Mouse (Mus musculus): ENCODE measurements around the gene Gjc2. TPM values are rescaled to one million over a fixed set of nuclear protein-coding genes. Genes with fewer than 3 reads are reported as not detected.

Gene Gjc2
- 0.11 and 0.20 TPM in 2 replicates for polyA plus RNA-seq (2015; fragmentation: Nextera tagmentation; extraction: Ambion mirVana)

- WGBS = 26% methylated on average over 3 of the region's 3 CpGs
- no peak for ATAC-seq (replicated peaks)
Measured at GRCm38 (mm10) chr11:59182864-59183331, at the start of gene Gjc2. Gene Gjc2 (minus strand): TSS chr11:59183213.

GRCm38 (mm10) chr11:59232797-59233196 is 49.8 kb upstream of the Gjc2 start:
- no peak for ATAC-seq (replicated peaks)
- Histone ChIP-seq H3K4me3 (no peak overlapping the region), H3K27ac (replicated peaks) (no peak overlapping the region), H3K4me2 (replicated peaks) (no peak overlapping the region), H3K9ac (replicated peaks) (no peak overlapping the region), H3K36me3 (no peaks in the 10 kb centered on the region), H3K4me1 (peaks cover 9% of the 10 kb centered on the region), H3K27me3 (no peaks in the 10 kb centered on the region), H3K9me3 (no peaks in the 10 kb centered on the region)
- WGBS = 49% methylated on average over 2 of the region's 2 CpGs

More at GRCm38 (mm10) chr11:59182864-59183331, at the start of gene Gjc2:
- no peak within 1 kb of the TSS for H3K4me3 ChIP-seq
- no peak within 1 kb of the TSS for H3K27ac ChIP-seq (replicated peaks)
- H3K4me2 ChIP-seq (replicated peaks) = no peak within 1 kb of the TSS
- peaks cover 17% of the 10 kb centered on the region for H3K27me3 ChIP-seq
- H3K9ac ChIP-seq (replicated peaks) = no peak within 1 kb of the TSS
- H3K9me3 ChIP-seq = no peaks in the 10 kb centered on the region
- peaks cover 24% of the 10 kb centered on the region for H3K36me3 ChIP-seq
- no peaks in the 10 kb centered on the region for H3K4me1 ChIP-seq

- H3K36me3 ChIP-seq = no peaks in the 10 kb centered on the region
- H3K27me3 ChIP-seq = no peaks in the 10 kb centered on the region
- no peak overlapping the region for H3K9ac ChIP-seq (replicated peaks)
- H3K9me3 ChIP-seq = no peaks in the 10 kb centered on the region
- peaks cover 29% of the 10 kb centered on the region for H3K4me1 ChIP-seq
- H3K27ac ChIP-seq (replicated peaks) = no peak overlapping the region
- H3K4me3 ChIP-seq = no peak overlapping the region
- no peak for ATAC-seq (replicated peaks)
- 13% methylated on average over 7 of the region's 7 CpGs for WGBS
- H3K4me2 ChIP-seq (replicated peaks) = no peak overlapping the region
Measured at GRCm38 (mm10) chr11:59230144-59230760, 47.2 kb upstream of the Gjc2 start.

- Histone ChIP-seq H3K27me3 (no peaks in the 10 kb centered on the region), H3K9me3 (no peaks in the 10 kb centered on the region), H3K36me3 (0 out of 2 replicates have a peak, but pooled peaks cover 3% of the 10 kb centered on the region), H3K4me1 (peaks cover 46% of the 10 kb centered on the region), H3K27ac (replicated peaks) (peak within 1 kb of the TSS; percentile 86), H3K9ac (replicated peaks) (peak within 1 kb of the TSS; percentile 98), H3K4me2 (replicated peaks) (peak within 1 kb of the TSS; percentile 93), H3K4me3 (peak within 1 kb of the TSS; percentile 92)
- 3% methylated on average over 58 of the region's 59 CpGs for WGBS
- ATAC-seq (replicated peaks) = peak; percentile 96
Measured at GRCm38 (mm10) chr11:59228122-59228953, 45.3 kb upstream of the Gjc2 start, which contains the start of gene Arf1. Gene Arf1 (minus strand): TSS chr11:59228270.

- peak; percentile 75 for ATAC-seq (replicated peaks)
- Histone ChIP-seq H3K4me3 (peak overlapping the region; percentile 92), H3K4me2 (replicated peaks) (peak overlapping the region; percentile 93), H3K36me3 (0 out of 2 replicates have a peak, but pooled peaks cover 5% of the 10 kb centered on the region), H3K27ac (replicated peaks) (peak overlapping the region; percentile 86), H3K4me1 (peaks cover 51% of the 10 kb centered on the region), H3K9me3 (no peaks in the 10 kb centered on the region), H3K27me3 (no peaks in the 10 kb centered on the region), H3K9ac (replicated peaks) (peak overlapping the region; percentile 98)
- WGBS = under 1% methylated on average over 50 of the region's 51 CpGs
Measured at GRCm38 (mm10) chr11:59227604-59228121, 44.6 kb upstream of the Gjc2 start.

- peak overlapping the region; percentile 98 for H3K9ac ChIP-seq (replicated peaks)
- peaks cover 56% of the 10 kb centered on the region for H3K4me1 ChIP-seq
- H3K27ac ChIP-seq (replicated peaks) = 0 out of 2 replicates have a peak overlapping the region, but pooled peaks have one; percentile 86
- H3K27me3 ChIP-seq = no peaks in the 10 kb centered on the region
- WGBS = 6% methylated on average over 21 of the region's 21 CpGs
- H3K36me3 ChIP-seq = 0 out of 2 replicates have a peak, but pooled peaks cover 5% of the 10 kb centered on the region
- H3K4me2 ChIP-seq (replicated peaks) = peak overlapping the region; percentile 93
- no peak for ATAC-seq (replicated peaks)
- no peaks in the 10 kb centered on the region for H3K9me3 ChIP-seq
- H3K4me3 ChIP-seq = peak overlapping the region; percentile 92
Measured at GRCm38 (mm10) chr11:59226787-59227603, 44.0 kb upstream of the Gjc2 start.

- Histone ChIP-seq H3K36me3 (0 out of 2 replicates have a peak, but pooled peaks cover 5% of the 10 kb centered on the region), H3K4me2 (replicated peaks) (peak overlapping the region; percentile 93), H3K4me1 (peaks cover 59% of the 10 kb centered on the region), H3K27me3 (no peaks in the 10 kb centered on the region), H3K9me3 (no peaks in the 10 kb centered on the region), H3K4me3 (peak overlapping the region; percentile 92), H3K9ac (replicated peaks) (peak overlapping the region; percentile 98), H3K27ac (replicated peaks) (0 out of 2 replicates have a peak overlapping the region, but pooled peaks have one; percentile 2)
- ATAC-seq (replicated peaks) = no peak
- 67% methylated on average over 3 of the region's 3 CpGs for WGBS
Measured at GRCm38 (mm10) chr11:59226251-59226650, 43.2 kb upstream of the Gjc2 start.

- H3K36me3 ChIP-seq = 0 out of 2 replicates have a peak, but pooled peaks cover 5% of the 10 kb centered on the region
- WGBS = 88% methylated on average over 2 of the region's 2 CpGs
- no peak overlapping the region for H3K4me3 ChIP-seq
- 0 out of 2 replicates have a peak overlapping the region, but pooled peaks have one; percentile 4 for H3K9ac ChIP-seq (replicated peaks)
- no peaks in the 10 kb centered on the region for H3K9me3 ChIP-seq
- H3K27me3 ChIP-seq = no peaks in the 10 kb centered on the region
- H3K27ac ChIP-seq (replicated peaks) = no peak overlapping the region
- ATAC-seq (replicated peaks) = no peak
- no peak overlapping the region for H3K4me2 ChIP-seq (replicated peaks)
- H3K4me1 ChIP-seq = peaks cover 63% of the 10 kb centered on the region
Measured at GRCm38 (mm10) chr11:59225167-59225566, 42.2 kb upstream of the Gjc2 start.

- Histone ChIP-seq H3K36me3 (0 out of 2 replicates have a peak, but pooled peaks cover 5% of the 10 kb centered on the region), H3K9me3 (no peaks in the 10 kb centered on the region), H3K27me3 (no peaks in the 10 kb centered on the region), H3K4me2 (replicated peaks) (no peak overlapping the region), H3K4me1 (peaks cover 63% of the 10 kb centered on the region), H3K4me3 (no peak overlapping the region), H3K27ac (replicated peaks) (no peak overlapping the region), H3K9ac (replicated peaks) (no peak overlapping the region)
- WGBS = 72% methylated on average over 2 of the region's 2 CpGs
- no peak for ATAC-seq (replicated peaks)
Measured at GRCm38 (mm10) chr11:59224470-59224869, 41.5 kb upstream of the Gjc2 start.

GRCm38 (mm10) chr11:59224025-59224424 is 41.0 kb upstream of the Gjc2 start:
- Histone ChIP-seq H3K9ac (replicated peaks) (no peak overlapping the region), H3K4me1 (peaks cover 63% of the 10 kb centered on the region), H3K27ac (replicated peaks) (no peak overlapping the region), H3K4me3 (no peak overlapping the region), H3K9me3 (no peaks in the 10 kb centered on the region), H3K4me2 (replicated peaks) (no peak overlapping the region), H3K27me3 (no peaks in the 10 kb centered on the region), H3K36me3 (0 out of 2 replicates have a peak, but pooled peaks cover 5% of the 10 kb centered on the region)
- 98% methylated on average over 3 of the region's 3 CpGs for WGBS
- no peak for ATAC-seq (replicated peaks)

- 91% methylated on average over 4 of the region's 4 CpGs for WGBS
- Histone ChIP-seq H3K4me1 (peaks cover 62% of the 10 kb centered on the region), H3K4me2 (replicated peaks) (no peak overlapping the region), H3K9me3 (no peaks in the 10 kb centered on the region), H3K36me3 (0 out of 2 replicates have a peak, but pooled peaks cover 5% of the 10 kb centered on the region), H3K4me3 (no peak overlapping the region), H3K27me3 (no peaks in the 10 kb centered on the region), H3K27ac (replicated peaks) (no peak overlapping the region), H3K9ac (replicated peaks) (no peak overlapping the region)
- ATAC-seq (replicated peaks) = no peak
Measured at GRCm38 (mm10) chr11:59222306-59222705, 39.3 kb upstream of the Gjc2 start.
